ENCODE assay signal across 7 mouse cellular contexts in genomic region chr12:51865790-51866179, GRCm38 (mm10). TPM values are rescaled to one million over a fixed set of nuclear protein-coding genes. Genes with fewer than 3 reads are reported as not detected.
DNase-seq lines count a peak whose midpoint lies in the region; ATAC-seq and TF ChIP-seq lines count a peak whose summit lies in the region.

No protein-coding gene starts in this region.

- no peaks in the 10 kb centered on the region for H3K36me3 ChIP-seq in heart, postnatal 0 days (replicated peaks; ENCODE audit: control insufficient read depth, insufficient read depth, low read length)
- no peaks in the 10 kb centered on the region for H3K36me3 ChIP-seq in liver, embryonic 11.5 days (ENCODE audit: control insufficient read depth, insufficient read depth, low read length)

- no peak for TF ChIP-seq EP300 in heart, postnatal 0 days (IDR thresholded peaks at IDR 0.05; ENCODE audit: low read depth)

- H3K4me2 ChIP-seq in heart, postnatal 0 days (ENCODE audit: low read depth, low read length), result no peak overlapping the region
- H3K4me2 ChIP-seq in liver, embryonic 11.5 days, result no peak overlapping the region

- ATAC-seq in heart, postnatal 0 days (ENCODE audit: insufficient read depth, low read depth), result peak; percentile 42
- peak; percentile 62 for ATAC-seq in liver, embryonic 11.5 days (replicated peaks; ENCODE audit: low FRiP score)

- no peak overlapping the region for H3K4me3 ChIP-seq in heart, postnatal 0 days (ENCODE audit: low read depth, low read length)
- no peak overlapping the region for H3K4me3 ChIP-seq in liver, embryonic 11.5 days (ENCODE audit: low read depth, low read length)

- no peaks in the 10 kb centered on the region for H3K9me3 ChIP-seq in heart, postnatal 0 days (replicated peaks; ENCODE audit: control insufficient read depth, low read length)
- H3K9me3 ChIP-seq in liver, embryonic 11.5 days (ENCODE audit: control insufficient read depth, low read length), result no peaks in the 10 kb centered on the region

- TF ChIP-seq CTCF in heart, postnatal 0 days (IDR thresholded peaks at IDR 0.05; ENCODE audit: low read depth), result no peak

- H3K9ac ChIP-seq in heart, postnatal 0 days (replicated peaks; ENCODE audit: low read depth, low read length), result no peak overlapping the region
- H3K9ac ChIP-seq in liver, embryonic 11.5 days (ENCODE audit: low read depth, low read length), result peak overlapping the region; percentile 22; the same call in 1 of the 2 replicates

- H3K4me1 ChIP-seq in heart, postnatal 0 days (ENCODE audit: control insufficient read depth, insufficient read depth), result peaks cover 19% of the 10 kb centered on the region
- H3K4me1 ChIP-seq in liver, embryonic 11.5 days (replicated peaks; ENCODE audit: control insufficient read depth, insufficient read depth, low read length), result peaks cover 13% of the 10 kb centered on the region

- WGBS in heart, postnatal 0 days, result 49% methylated on average over 4 of the region's 4 CpGs
- WGBS in liver, embryonic 11.5 days, result 53% methylated on average over 4 of the region's 4 CpGs

- H3K27ac ChIP-seq in heart, postnatal 0 days (ENCODE audit: low read depth), result peak overlapping the region; percentile 44
- H3K27ac ChIP-seq in liver, embryonic 11.5 days (ENCODE audit: low read depth, low read length), result peak overlapping the region; percentile 28; the same call in 1 of the 2 replicates

- peak; percentile 45 to 67 for DNase-seq in urinary bladder, postnatal 36 days (ENCODE audit: low spot score in 2 of 2)
- no peak for DNase-seq in urinary bladder, adult 2 months (ENCODE audit: low spot score)
- peak; percentile 31 for DNase-seq in embryo, embryonic 9.5 days (ENCODE audit: extremely low spot score)
- peak; percentile 35 for DNase-seq in heart, postnatal 0 days (ENCODE audit: low spot score)
- no peak for DNase-seq in liver, embryonic 11.5 days (ENCODE audit: low spot score)
- DNase-seq in monocyte, adult 2 months (ENCODE audit: low read depth in 1 of 2, low spot score in 2 of 2), result peak; percentile 76 to 78
- DNase-seq in right cerebral cortex, adult 18-20 months, result no peak

- no peaks in the 10 kb centered on the region for H3K27me3 ChIP-seq in heart, postnatal 0 days (ENCODE audit: control insufficient read depth, insufficient read depth, low read length)
- H3K27me3 ChIP-seq in liver, embryonic 11.5 days (replicated peaks; ENCODE audit: control insufficient read depth, insufficient read depth, low read length), result no peaks in the 10 kb centered on the region

RNA-seq across cellular contexts. Expression of gene Hectd1, which starts 36.4 kb away (rescaled TPM):
- polyA plus RNA-seq in urinary bladder, adult 2 months (2012; rRNA removed), result 42.6 and 46.7 TPM in 2 replicates
- total RNA-seq in heart, postnatal 0 days (2014; rRNA removed; ENCODE audit: low replicate concordance), result 71.1 and 72.3 TPM in 2 replicates
- polyA plus RNA-seq in heart, postnatal 0 days (2015; fragmentation: Nextera tagmentation; extraction: Ambion mirVana), result 24.3 and 27.1 TPM in 2 replicates
- 59.4 and 60.0 TPM in 2 replicates for polyA plus RNA-seq in liver, embryonic 11.5 days (2014; fragmentation: Nextera tagmentation; extraction: Ambion mirVana)

Comparison
In these comparisons a context has a peak if more than half of its experiments do, and no peak if none do; other contexts are left out.
1. DNase-seq: peak in urinary bladder, postnatal 36 days (2 of 2), embryo, embryonic 9.5 days (single experiment), heart, postnatal 0 days (single experiment) and monocyte, adult 2 months (2 of 2); none in urinary bladder, adult 2 months (single experiment), liver, embryonic 11.5 days (single experiment) and right cerebral cortex, adult 18-20 months (single experiment).